Mouse (Mus musculus): ENCODE measurements at regions not wholly inside any gene's neighbourhood (a gene's known extent, or its start where the extent isn't known, plus 50 kb on each side); places are given as distances from the start of the nearest gene placed in this dataset.
"Not testable (repeated sequence)": the region's sequence is repeated elsewhere in the genome, so short reads cannot be mapped to it uniquely, and the experiment has no call there.

- TF ChIP-seq CTCF (IDR thresholded peaks at IDR 0.05; ENCODE audit: low read depth): no peak
- TF ChIP-seq EP300 (IDR thresholded peaks at IDR 0.05; ENCODE audit: low read depth): no peak
- Histone ChIP-seq H3K4me2 (ENCODE audit: low read depth, low read length) (no peak overlapping the region), H3K27me3 (ENCODE audit: control insufficient read depth, insufficient read depth, low read length) (no peaks in the 10 kb centered on the region), H3K9me3 (replicated peaks; ENCODE audit: control insufficient read depth, low read length) (no peaks in the 10 kb centered on the region), H3K36me3 (replicated peaks; ENCODE audit: control insufficient read depth, insufficient read depth, low read length) (no peaks in the 10 kb centered on the region), H3K4me3 (ENCODE audit: low read depth, low read length) (no peak overlapping the region), H3K27ac (ENCODE audit: low read depth) (no peak overlapping the region), H3K4me1 (ENCODE audit: control insufficient read depth, insufficient read depth) (no peaks in the 10 kb centered on the region), H3K9ac (replicated peaks; ENCODE audit: low read depth, low read length) (no peak overlapping the region)
- ATAC-seq (ENCODE audit: insufficient read depth, low read depth): no peak
- 62% methylated on average over 2 of the region's 2 CpGs for WGBS
- DNase-seq (ENCODE audit: low spot score): no peak
These were observed 437.1 kb downstream of the Epm2a start for GRCm38 (mm10) chr10:11780302-11780701.

- DNase-seq (ENCODE audit: low spot score): no peak
- H3K4me2 ChIP-seq (ENCODE audit: low read depth, low read length): no peak overlapping the region
- no peak overlapping the region for H3K4me3 ChIP-seq (ENCODE audit: low read depth, low read length)
- no peaks in the 10 kb centered on the region for H3K36me3 ChIP-seq (replicated peaks; ENCODE audit: control insufficient read depth, insufficient read depth, low read length)
- no peaks in the 10 kb centered on the region for H3K27me3 ChIP-seq (ENCODE audit: control insufficient read depth, insufficient read depth, low read length)
- no peak overlapping the region for H3K27ac ChIP-seq (ENCODE audit: low read depth)
- H3K4me1 ChIP-seq (ENCODE audit: control insufficient read depth, insufficient read depth): no peaks in the 10 kb centered on the region
- H3K9ac ChIP-seq (replicated peaks; ENCODE audit: low read depth, low read length): no peak overlapping the region
- ATAC-seq (ENCODE audit: insufficient read depth, low read depth): no peak
- TF ChIP-seq EP300 (IDR thresholded peaks at IDR 0.05; ENCODE audit: low read depth): no peak
- no peak for TF ChIP-seq CTCF (IDR thresholded peaks at IDR 0.05; ENCODE audit: low read depth)
- H3K9me3 ChIP-seq (replicated peaks; ENCODE audit: control insufficient read depth, low read length): no peaks in the 10 kb centered on the region
These were observed 444.0 kb downstream of the Epm2a start for GRCm38 (mm10) chr10:11787240-11787639.

DNA sequence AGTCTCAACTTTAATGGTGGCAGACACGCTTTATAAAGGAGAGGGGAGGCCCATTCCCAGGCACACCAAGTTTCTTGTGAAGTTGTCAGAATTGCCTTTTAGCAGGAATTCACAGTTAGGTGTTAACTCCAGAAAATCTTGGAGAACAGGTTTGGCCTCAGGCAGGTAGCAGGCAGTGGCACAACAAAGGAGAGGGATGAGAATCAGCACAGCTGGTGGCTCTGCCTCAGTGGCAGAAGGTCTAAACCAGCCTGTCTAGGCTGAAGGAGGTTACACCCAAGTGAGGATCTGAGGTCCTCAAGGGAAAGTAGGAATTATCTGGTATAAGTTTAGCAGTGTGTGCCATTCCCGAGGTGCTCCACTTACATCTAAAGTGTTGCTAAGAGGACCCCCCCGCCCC lies 456.3 kb downstream of the Epm2a start:
- Histone ChIP-seq H3K9ac (replicated peaks; ENCODE audit: low read depth, low read length) (no peak overlapping the region), H3K36me3 (replicated peaks; ENCODE audit: control insufficient read depth, insufficient read depth, low read length) (no peaks in the 10 kb centered on the region), H3K27ac (ENCODE audit: low read depth) (no peak overlapping the region), H3K27me3 (ENCODE audit: control insufficient read depth, insufficient read depth, low read length) (no peaks in the 10 kb centered on the region), H3K4me2 (ENCODE audit: low read depth, low read length) (no peak overlapping the region), H3K9me3 (replicated peaks; ENCODE audit: control insufficient read depth, low read length) (no peaks in the 10 kb centered on the region), H3K4me1 (ENCODE audit: control insufficient read depth, insufficient read depth) (no peaks in the 10 kb centered on the region), H3K4me3 (ENCODE audit: low read depth, low read length) (no peak overlapping the region)
- no peak for TF ChIP-seq CTCF (IDR thresholded peaks at IDR 0.05; ENCODE audit: low read depth)
- no peak for TF ChIP-seq EP300 (IDR thresholded peaks at IDR 0.05; ENCODE audit: low read depth)
- DNase-seq (ENCODE audit: low spot score) (no peak), ATAC-seq (ENCODE audit: insufficient read depth, low read depth) (no peak)
- 81% methylated on average over 3 of the region's 3 CpGs for WGBS

DNA sequence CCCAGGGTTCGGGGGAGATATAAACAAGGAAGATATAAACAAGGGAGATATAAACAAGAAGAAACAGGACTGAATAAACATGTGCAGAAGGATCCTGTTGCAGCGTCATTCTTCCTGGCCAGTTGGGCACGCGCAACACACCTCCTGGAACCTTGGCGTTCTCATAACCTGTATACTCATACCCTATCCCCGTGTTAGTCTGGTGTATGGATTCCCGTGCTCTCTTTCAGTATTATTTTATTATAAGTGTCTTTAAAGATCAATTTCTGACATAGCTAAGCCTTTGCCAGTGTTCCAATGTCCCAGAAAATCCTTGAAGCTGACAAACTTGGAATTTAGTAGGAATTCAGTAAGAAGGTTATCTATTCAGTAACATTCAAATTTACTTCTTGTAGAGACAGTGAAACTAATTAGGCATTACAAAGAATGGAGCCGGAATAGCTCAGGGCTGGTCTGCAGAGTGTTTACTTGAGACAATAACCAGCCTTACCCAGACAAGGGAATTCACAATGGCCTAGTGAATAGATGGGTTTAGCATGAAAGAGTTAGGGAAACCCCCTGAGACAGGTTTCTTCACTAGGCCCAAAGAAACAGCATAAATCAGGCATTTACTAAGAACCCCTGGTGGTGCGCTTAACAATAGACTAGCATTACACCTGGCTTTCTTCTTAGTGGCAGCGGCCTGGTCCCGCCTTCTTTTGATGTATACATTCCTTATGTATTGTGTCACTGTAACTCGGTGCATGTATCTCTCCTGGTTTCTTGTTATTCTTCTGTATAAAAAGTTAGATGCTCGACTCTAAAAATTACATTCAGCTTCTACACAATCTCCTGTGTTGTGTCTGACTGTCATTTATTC lies 458.4 kb downstream of the Epm2a start:
- H3K27me3 ChIP-seq (ENCODE audit: control insufficient read depth, insufficient read depth, low read length); H3K4me3 ChIP-seq (ENCODE audit: low read depth, low read length); H3K27ac ChIP-seq (ENCODE audit: low read depth); H3K9me3 ChIP-seq (replicated peaks; ENCODE audit: control insufficient read depth, low read length); H3K4me1 ChIP-seq (ENCODE audit: control insufficient read depth, insufficient read depth); H3K36me3 ChIP-seq (replicated peaks; ENCODE audit: control insufficient read depth, insufficient read depth, low read length); ATAC-seq (ENCODE audit: insufficient read depth, low read depth); H3K4me2 ChIP-seq (ENCODE audit: low read depth, low read length); H3K9ac ChIP-seq (replicated peaks; ENCODE audit: low read depth, low read length); DNase-seq (ENCODE audit: low spot score): not testable (repeated sequence)
- WGBS: 79% methylated on average over 13 of the region's 13 CpGs

GRCm38 (mm10) chr10:11809255-11809654 lies 466.1 kb downstream of the Epm2a start:
- no peaks in the 10 kb centered on the region for H3K4me1 ChIP-seq (ENCODE audit: control insufficient read depth, insufficient read depth)
- H3K9ac ChIP-seq (replicated peaks; ENCODE audit: low read depth, low read length): no peak overlapping the region
- H3K9me3 ChIP-seq (replicated peaks; ENCODE audit: control insufficient read depth, low read length): no peaks in the 10 kb centered on the region
- no peak overlapping the region for H3K27ac ChIP-seq (ENCODE audit: low read depth)
- H3K4me2 ChIP-seq (ENCODE audit: low read depth, low read length): no peak overlapping the region
- WGBS: 70% methylated on average over 3 of the region's 3 CpGs
- TF ChIP-seq EP300 (IDR thresholded peaks at IDR 0.05; ENCODE audit: low read depth) (no peak), CTCF (IDR thresholded peaks at IDR 0.05; ENCODE audit: low read depth) (no peak)
- no peaks in the 10 kb centered on the region for H3K36me3 ChIP-seq (replicated peaks; ENCODE audit: control insufficient read depth, insufficient read depth, low read length)
- ATAC-seq (ENCODE audit: insufficient read depth, low read depth) (no peak), DNase-seq (ENCODE audit: low spot score) (no peak)
- H3K27me3 ChIP-seq (ENCODE audit: control insufficient read depth, insufficient read depth, low read length): no peaks in the 10 kb centered on the region
- no peak overlapping the region for H3K4me3 ChIP-seq (ENCODE audit: low read depth, low read length)

DNA sequence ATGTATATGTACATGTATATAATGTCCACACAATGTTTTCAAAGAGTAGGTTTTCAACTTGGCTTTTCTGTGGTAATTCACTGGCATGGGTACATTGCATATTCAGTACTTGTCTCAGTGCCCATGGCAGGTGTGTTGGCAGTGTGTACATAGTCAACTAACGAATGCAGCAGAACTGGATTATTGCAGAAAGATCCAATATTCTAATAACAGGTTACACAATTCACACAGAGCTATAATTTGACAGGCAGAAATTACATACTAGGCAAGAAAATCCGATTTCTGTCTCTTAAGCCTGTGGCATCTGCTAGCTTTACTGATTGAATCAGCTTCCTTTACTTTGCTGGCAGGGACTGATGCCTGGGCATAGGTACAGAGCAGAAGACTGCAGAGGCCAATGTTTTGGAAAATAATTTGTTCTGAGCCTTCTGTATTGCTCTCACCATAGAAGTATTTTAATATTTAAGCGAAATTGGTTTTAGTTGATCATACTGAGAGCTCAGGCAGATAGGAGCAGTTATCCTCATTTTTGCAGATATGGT lies 479.3 kb downstream of the Epm2a start:
- H3K4me1 ChIP-seq (ENCODE audit: control insufficient read depth, insufficient read depth): no peaks in the 10 kb centered on the region
- WGBS: 75% methylated on average over 3 of the region's 3 CpGs
- TF ChIP-seq EP300 (IDR thresholded peaks at IDR 0.05; ENCODE audit: low read depth): no peak
- no peak for TF ChIP-seq CTCF (IDR thresholded peaks at IDR 0.05; ENCODE audit: low read depth)
- H3K27ac ChIP-seq (ENCODE audit: low read depth): no peak overlapping the region
- no peak overlapping the region for H3K4me2 ChIP-seq (ENCODE audit: low read depth, low read length)
- no peaks in the 10 kb centered on the region for H3K27me3 ChIP-seq (ENCODE audit: control insufficient read depth, insufficient read depth, low read length)
- no peak for ATAC-seq (ENCODE audit: insufficient read depth, low read depth)
- no peak overlapping the region for H3K9ac ChIP-seq (replicated peaks; ENCODE audit: low read depth, low read length)
- DNase-seq (ENCODE audit: low spot score): no peak
- H3K4me3 ChIP-seq (ENCODE audit: low read depth, low read length): no peak overlapping the region
- no peaks in the 10 kb centered on the region for H3K36me3 ChIP-seq (replicated peaks; ENCODE audit: control insufficient read depth, insufficient read depth, low read length)
- H3K9me3 ChIP-seq (replicated peaks; ENCODE audit: control insufficient read depth, low read length): no peaks in the 10 kb centered on the region

Data from heart, postnatal 0 days (tissue).